Mouse (Mus musculus): ENCODE data around the gene Cdc20. TPM values are rescaled to one million over a fixed set of nuclear protein-coding genes. Genes with fewer than 3 reads are reported as not detected.

Gene Cdc20
- polyA plus RNA-seq, 1 experiment from 2014 or later, result 165 TPM

DNA sequence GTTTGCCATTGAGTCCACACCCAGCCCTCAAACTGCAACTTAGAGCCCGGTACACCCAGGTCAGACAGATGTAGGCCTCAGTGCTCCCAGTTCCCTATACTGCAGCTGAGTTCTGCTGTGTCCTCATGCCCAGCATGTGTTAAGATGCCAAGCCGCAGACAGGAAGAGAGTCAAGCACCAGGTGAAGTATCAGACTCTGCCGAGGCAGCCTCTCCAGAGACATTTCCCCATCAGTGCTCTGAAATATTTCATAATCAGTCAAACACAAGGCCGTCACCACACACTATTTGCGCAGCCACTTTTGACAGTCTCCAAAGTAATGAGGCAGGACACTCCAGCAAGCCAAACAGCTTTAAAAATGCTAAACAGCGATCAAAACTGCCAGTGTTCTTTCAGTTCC, 38.8 kb downstream of the Cdc20 start:
- no peak overlapping the region for H3K9ac ChIP-seq (ENCODE audit: low read length)
- H3K4me1 ChIP-seq (ENCODE audit: control insufficient read depth in 2 of 2, insufficient read depth in 2 of 2, low read length in 2 of 2), result peaks cover 15 to 24% of the 10 kb centered on the region in 2 experiments
- H3K4me3 ChIP-seq (ENCODE audit: control insufficient read depth in 1 of 2, insufficient read depth in 1 of 2, low read depth in 1 of 2, low read length in 2 of 2), result no peak overlapping the region
- no peak overlapping the region for H3K4me2 ChIP-seq (ENCODE audit: low read length)
- ATAC-seq (ENCODE audit: insufficient number of reproducible peaks, insufficient read depth, low FRiP score, low read depth), result no peak
- WGBS, result 93% methylated on average over 6 of the region's 6 CpGs
- H3K36me3 ChIP-seq (ENCODE audit: control insufficient read depth, insufficient read depth, low read length), result peaks cover 88% of the 10 kb centered on the region
- H3K9me3 ChIP-seq (ENCODE audit: control insufficient read depth, low read length), result no peaks in the 10 kb centered on the region
- H3K27ac ChIP-seq (replicated peaks in 1 of 2; ENCODE audit: control insufficient read depth in 1 of 2, insufficient read depth in 1 of 2, low read depth in 2 of 2, low read length in 2 of 2), result no peak overlapping the region
- H3K27me3 ChIP-seq (ENCODE audit: control insufficient read depth, insufficient read depth, low read length), result no peaks in the 10 kb centered on the region

DNA sequence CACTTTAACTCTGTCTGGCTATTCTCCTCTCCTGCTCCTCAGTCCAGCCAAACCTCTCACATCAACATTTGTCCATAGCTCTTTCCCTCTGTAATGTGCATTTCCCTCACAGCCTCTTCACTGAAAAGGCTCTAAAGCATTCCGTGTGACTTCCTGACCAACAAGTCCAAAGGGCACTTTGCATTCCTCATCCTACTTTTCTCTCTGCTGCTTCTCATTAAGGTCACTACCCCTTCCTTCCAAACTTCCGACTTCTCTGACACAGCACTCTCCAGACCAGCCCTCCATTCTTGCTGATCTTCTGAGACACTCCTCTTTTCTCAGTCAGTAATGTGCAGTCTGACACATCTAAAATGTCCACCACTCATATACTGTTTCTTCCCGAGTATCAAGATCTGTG, 40.7 kb downstream of the Cdc20 start:
- Histone ChIP-seq H3K4me2 (ENCODE audit: low read length) (no peak overlapping the region), H3K4me3 (ENCODE audit: control insufficient read depth in 1 of 2, insufficient read depth in 1 of 2, low read depth in 1 of 2, low read length in 2 of 2) (no peak overlapping the region), H3K27ac (replicated peaks in 1 of 2; ENCODE audit: control insufficient read depth in 1 of 2, insufficient read depth in 1 of 2, low read depth in 2 of 2, low read length in 2 of 2) (peak overlapping the region in 1 of 2 experiments; percentile 35; a peak in 1 of 4 replicates), H3K27me3 (ENCODE audit: control insufficient read depth, insufficient read depth, low read length) (no peaks in the 10 kb centered on the region), H3K9me3 (ENCODE audit: control insufficient read depth, low read length) (no peaks in the 10 kb centered on the region), H3K9ac (ENCODE audit: low read length) (no peak overlapping the region), H3K4me1 (ENCODE audit: control insufficient read depth in 2 of 2, insufficient read depth in 2 of 2, low read length in 2 of 2) (peaks cover 15 to 21% of the 10 kb centered on the region in 2 experiments), H3K36me3 (ENCODE audit: control insufficient read depth, insufficient read depth, low read length) (peaks cover 88% of the 10 kb centered on the region)
- WGBS, result 66% methylated on average over 3 of the region's 3 CpGs
- no peak for ATAC-seq (ENCODE audit: insufficient number of reproducible peaks, insufficient read depth, low FRiP score, low read depth)

DNA sequence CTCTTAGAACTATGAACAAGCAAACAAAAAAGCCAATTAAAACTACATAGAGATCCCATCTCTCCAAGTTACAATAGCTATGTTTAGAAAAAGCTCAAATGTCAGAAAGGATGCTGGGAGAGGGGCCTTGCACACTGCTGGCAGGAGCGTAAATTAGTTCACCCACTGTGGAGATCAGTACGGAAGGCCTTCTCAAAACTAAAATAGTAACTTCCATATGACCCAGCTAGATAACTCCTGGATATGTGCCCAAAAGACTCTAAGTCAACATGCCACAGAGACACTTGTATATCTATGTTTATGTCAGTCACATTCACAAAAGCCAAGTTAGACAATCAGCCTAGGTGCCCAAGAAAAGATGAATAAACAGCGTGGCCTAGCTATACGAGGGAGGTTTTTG, 41.9 kb downstream of the Cdc20 start:
- Histone ChIP-seq H3K27me3 (ENCODE audit: control insufficient read depth, insufficient read depth, low read length) (no peaks in the 10 kb centered on the region), H3K4me1 (ENCODE audit: control insufficient read depth in 2 of 2, insufficient read depth in 2 of 2, low read length in 2 of 2) (peaks cover 15 to 21% of the 10 kb centered on the region in 2 experiments), H3K9me3 (ENCODE audit: control insufficient read depth, low read length) (no peaks in the 10 kb centered on the region), H3K9ac (ENCODE audit: low read length) (no peak overlapping the region), H3K4me2 (ENCODE audit: low read length) (no peak overlapping the region), H3K4me3 (ENCODE audit: control insufficient read depth in 1 of 2, insufficient read depth in 1 of 2, low read depth in 1 of 2, low read length in 2 of 2) (no peak overlapping the region), H3K36me3 (ENCODE audit: control insufficient read depth, insufficient read depth, low read length) (peaks cover 88% of the 10 kb centered on the region), H3K27ac (replicated peaks in 1 of 2; ENCODE audit: control insufficient read depth in 1 of 2, insufficient read depth in 1 of 2, low read depth in 2 of 2, low read length in 2 of 2) (peak overlapping the region; percentile 83)
- ATAC-seq (ENCODE audit: insufficient number of reproducible peaks, insufficient read depth, low FRiP score, low read depth), result 0 out of 2 replicates have a peak, but pooled peaks have one; percentile 23
- WGBS, result 21% methylated on average over 4 of the region's 4 CpGs

DNA sequence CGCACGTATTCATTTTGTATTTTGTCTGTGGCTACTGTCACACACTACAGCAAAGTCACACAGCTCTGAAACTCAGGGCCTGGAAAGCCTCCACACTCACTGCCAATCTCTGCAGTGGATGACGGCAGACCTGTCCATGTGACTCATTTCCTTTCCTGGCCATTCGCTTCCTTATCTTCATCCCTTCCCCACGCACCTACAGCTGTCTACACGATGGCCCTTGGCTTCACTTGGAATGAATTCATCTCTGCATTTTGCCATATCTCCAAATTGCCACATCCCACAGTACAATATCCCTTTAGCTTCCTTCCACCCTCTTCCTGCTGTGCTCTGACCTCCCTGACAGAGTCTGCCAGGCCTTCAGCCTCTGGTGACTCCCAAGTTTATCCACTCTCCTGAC, 42.6 kb downstream of the Cdc20 start:
- Histone ChIP-seq H3K27ac (replicated peaks in 1 of 2; ENCODE audit: control insufficient read depth in 1 of 2, insufficient read depth in 1 of 2, low read depth in 2 of 2, low read length in 2 of 2) (peak overlapping the region; percentile 83), H3K27me3 (ENCODE audit: control insufficient read depth, insufficient read depth, low read length) (no peaks in the 10 kb centered on the region), H3K4me2 (ENCODE audit: low read length) (no peak overlapping the region; the same call in 1 of the 2 replicates), H3K9me3 (ENCODE audit: control insufficient read depth, low read length) (no peaks in the 10 kb centered on the region), H3K4me1 (ENCODE audit: control insufficient read depth in 2 of 2, insufficient read depth in 2 of 2, low read length in 2 of 2) (peaks cover 15 to 21% of the 10 kb centered on the region in 2 experiments), H3K36me3 (ENCODE audit: control insufficient read depth, insufficient read depth, low read length) (peaks cover 88% of the 10 kb centered on the region), H3K4me3 (ENCODE audit: control insufficient read depth in 1 of 2, insufficient read depth in 1 of 2, low read depth in 1 of 2, low read length in 2 of 2) (no peak overlapping the region), H3K9ac (ENCODE audit: low read length) (peak overlapping the region; percentile 52)
- WGBS, result 22% methylated on average over 6 of the region's 6 CpGs
- ATAC-seq (ENCODE audit: insufficient number of reproducible peaks, insufficient read depth, low FRiP score, low read depth), result peak; percentile 72

DNA sequence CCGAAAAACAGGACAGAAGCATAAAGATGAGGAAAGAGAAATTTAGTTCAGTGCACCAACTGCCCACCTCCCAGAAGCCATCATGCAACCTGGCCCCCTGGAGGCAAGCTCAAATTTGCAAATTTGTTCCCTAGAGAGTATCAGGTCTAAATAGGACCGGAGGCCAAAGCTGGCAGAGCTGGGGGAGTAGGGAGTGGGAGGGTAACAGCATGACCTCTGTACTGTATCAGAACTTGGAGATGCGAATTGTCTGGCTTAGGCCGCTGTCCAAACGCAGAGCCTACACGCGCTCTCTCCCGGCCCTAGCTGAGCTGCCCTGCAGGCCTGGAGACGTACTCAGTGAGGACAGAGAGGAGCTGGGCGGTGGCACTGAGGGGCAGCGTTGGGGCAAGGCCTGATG, 47.0 kb downstream of the Cdc20 start:
- Histone ChIP-seq H3K27me3 (ENCODE audit: control insufficient read depth, insufficient read depth, low read length) (no peaks in the 10 kb centered on the region), H3K4me2 (ENCODE audit: low read length) (no peak overlapping the region), H3K36me3 (ENCODE audit: control insufficient read depth, insufficient read depth, low read length) (peaks cover 91% of the 10 kb centered on the region), H3K4me1 (ENCODE audit: control insufficient read depth in 2 of 2, insufficient read depth in 2 of 2, low read length in 2 of 2) (peaks cover 15% of the 10 kb centered on the region in 2 experiments), H3K4me3 (ENCODE audit: control insufficient read depth in 1 of 2, insufficient read depth in 1 of 2, low read depth in 1 of 2, low read length in 2 of 2) (no peak overlapping the region), H3K27ac (replicated peaks in 1 of 2; ENCODE audit: control insufficient read depth in 1 of 2, insufficient read depth in 1 of 2, low read depth in 2 of 2, low read length in 2 of 2) (no peak overlapping the region), H3K9me3 (ENCODE audit: control insufficient read depth, low read length) (no peaks in the 10 kb centered on the region), H3K9ac (ENCODE audit: low read length) (no peak overlapping the region)
- WGBS, result 90% methylated on average over 11 of the region's 11 CpGs
- no peak for ATAC-seq (ENCODE audit: insufficient number of reproducible peaks, insufficient read depth, low FRiP score, low read depth)

DNA sequence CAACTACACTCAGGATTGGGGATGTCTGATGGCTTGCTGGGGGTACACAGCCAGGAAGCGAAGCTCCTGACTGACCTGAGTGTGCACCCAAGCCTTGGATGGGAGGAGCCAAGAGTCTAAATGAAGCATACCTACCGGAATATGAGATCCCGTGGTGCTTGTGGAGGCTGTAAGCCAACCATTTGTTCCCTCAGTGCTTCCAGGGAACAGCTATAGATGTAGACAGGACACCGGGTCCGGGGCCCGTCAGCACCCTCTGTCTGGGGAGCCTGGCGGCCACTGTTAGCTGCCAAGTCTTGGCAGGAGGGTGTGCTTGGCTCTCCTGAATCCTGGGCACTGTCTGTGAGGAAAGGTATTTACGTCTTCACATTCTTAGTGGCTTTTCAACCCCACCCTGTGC, 49.8 kb downstream of the Cdc20 start:
- no peaks in the 10 kb centered on the region for H3K4me1 ChIP-seq (ENCODE audit: control insufficient read depth in 2 of 2, insufficient read depth in 2 of 2, low read length in 2 of 2)
- no peak overlapping the region for H3K9ac ChIP-seq (ENCODE audit: low read length)
- no peaks in the 10 kb centered on the region for H3K9me3 ChIP-seq (ENCODE audit: control insufficient read depth, low read length)
- 87% methylated on average over 8 of the region's 8 CpGs for WGBS
- no peak for ATAC-seq (ENCODE audit: insufficient number of reproducible peaks, insufficient read depth, low FRiP score, low read depth)
- no peak overlapping the region for H3K4me2 ChIP-seq (ENCODE audit: low read length)
- no peak overlapping the region for H3K4me3 ChIP-seq (ENCODE audit: control insufficient read depth in 1 of 2, insufficient read depth in 1 of 2, low read depth in 1 of 2, low read length in 2 of 2)
- peaks cover 100% of the 10 kb centered on the region for H3K36me3 ChIP-seq (ENCODE audit: control insufficient read depth, insufficient read depth, low read length)
- H3K27me3 ChIP-seq (ENCODE audit: control insufficient read depth, insufficient read depth, low read length), result no peaks in the 10 kb centered on the region
- no peak overlapping the region for H3K27ac ChIP-seq (replicated peaks in 1 of 2; ENCODE audit: control insufficient read depth in 1 of 2, insufficient read depth in 1 of 2, low read depth in 2 of 2, low read length in 2 of 2)

DNA sequence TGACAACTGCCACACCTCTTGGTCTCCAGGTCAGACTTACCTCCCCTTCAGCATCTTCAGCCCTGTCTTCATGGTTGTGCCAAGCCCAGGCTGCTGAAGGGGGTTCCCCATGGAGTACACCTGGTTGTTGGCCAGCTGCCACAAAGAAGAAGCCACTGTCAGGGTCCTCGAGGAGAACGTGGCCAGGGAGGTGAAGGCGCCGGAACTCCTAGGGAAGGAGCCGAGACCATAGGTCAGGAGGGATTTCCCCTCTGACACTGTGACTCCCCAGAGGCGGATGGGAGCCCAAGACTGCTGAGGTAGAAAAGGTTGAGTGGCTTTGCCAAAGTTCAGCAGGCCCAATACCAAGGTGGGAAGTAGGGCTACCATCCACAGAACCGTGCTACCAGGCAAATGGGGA, 53.9 kb downstream of the Cdc20 start:
- Histone ChIP-seq H3K27ac (replicated peaks in 1 of 2; ENCODE audit: control insufficient read depth in 1 of 2, insufficient read depth in 1 of 2, low read depth in 2 of 2, low read length in 2 of 2) (no peak overlapping the region), H3K4me3 (ENCODE audit: control insufficient read depth in 1 of 2, insufficient read depth in 1 of 2, low read depth in 1 of 2, low read length in 2 of 2) (no peak overlapping the region), H3K27me3 (ENCODE audit: control insufficient read depth, insufficient read depth, low read length) (no peaks in the 10 kb centered on the region), H3K4me2 (ENCODE audit: low read length) (no peak overlapping the region), H3K9ac (ENCODE audit: low read length) (no peak overlapping the region), H3K4me1 (ENCODE audit: control insufficient read depth in 2 of 2, insufficient read depth in 2 of 2, low read length in 2 of 2) (no peaks in the 10 kb centered on the region), H3K9me3 (ENCODE audit: control insufficient read depth, low read length) (no peaks in the 10 kb centered on the region), H3K36me3 (ENCODE audit: control insufficient read depth, insufficient read depth, low read length) (peaks cover 98% of the 10 kb centered on the region)
- ATAC-seq (ENCODE audit: insufficient number of reproducible peaks, insufficient read depth, low FRiP score, low read depth), result no peak
- 88% methylated on average over 7 of the region's 7 CpGs for WGBS
